Mouse (Mus musculus) MEL (cell line): ENCODE data around the gene Pdlim1. TPM values are rescaled to one million over a fixed set of nuclear protein-coding genes. Genes with fewer than 3 reads are reported as not detected.

ENCODE experiments used
- DNase-seq: peaks from one replicate; pipeline ENCODE4 v3.0.0; 2011; ENCODE audit warnings: low read depth, low spot score
- H3K27ac ChIP-seq: 2 replicates; pipeline ENCODE4 v1.5.1; 2012; ENCODE audit warnings: low read depth, mild to moderate bottlenecking, control low read depth, low read length, moderate library complexity; ENCODE audit not compliant: control insufficient read depth
- H3K27me3 ChIP-seq, 2 experiments: fragments of 150-350 bp in 1 of 2; sonication (generic) in 1 of 2; 2 replicates each; pipeline ENCODE4 v1.6.1; 2012; ENCODE audit warnings: low read length in 2 of 2, mild to moderate bottlenecking in 2 of 2, improper control_type of control experiment in 1 of 2, moderate library complexity in 1 of 2; ENCODE audit not compliant: insufficient read depth in 2 of 2, control insufficient read depth in 1 of 2
- H3K36me3 ChIP-seq, 2 experiments: 2 replicates each; pipeline ENCODE4 v1.6.1; 2012 to 2014; ENCODE audit warnings: low read length in 2 of 2, improper control_type of control experiment in 1 of 2, inconsistent platforms in 1 of 2, mild to moderate bottlenecking in 1 of 2; ENCODE audit not compliant: insufficient read depth in 2 of 2, control insufficient read depth in 1 of 2
- H3K4me1 ChIP-seq, 2 experiments: fragments of 150-350 bp in 1 of 2; sonication (generic) in 1 of 2; 2 replicates each; pipeline ENCODE4 v1.6.1; 2012; ENCODE audit warnings: low read length in 2 of 2, improper control_type of control experiment in 1 of 2, mild to moderate bottlenecking in 1 of 2; ENCODE audit not compliant: insufficient read depth in 2 of 2, control insufficient read depth in 1 of 2
- H3K4me3 ChIP-seq, 2 experiments: fragments of 150-350 bp in 1 of 2; sonication (generic) in 1 of 2; 2 replicates each; pipeline ENCODE4 v1.5.1; 2012; ENCODE audit warnings: low read depth in 2 of 2, low read length in 2 of 2, mild to moderate bottlenecking in 2 of 2, moderate library complexity in 2 of 2, control low read depth in 1 of 2, improper control_type of control experiment in 1 of 2; ENCODE audit not compliant: control insufficient read depth in 1 of 2, insufficient read depth in 1 of 2
- H3K79me2 ChIP-seq: 2 replicates; pipeline ENCODE4 v1.6.1; 2012; ENCODE audit warnings: mild to moderate bottlenecking, low read length, moderate library complexity; ENCODE audit not compliant: control insufficient read depth, poor library complexity, insufficient read depth
- H3K9ac ChIP-seq: 2 replicates; pipeline ENCODE4 v1.6.1; 2012; ENCODE audit warnings: low read depth, mild to moderate bottlenecking, control low read depth, low read length, moderate library complexity; ENCODE audit not compliant: control insufficient read depth, poor library complexity, severe bottlenecking
- H3K9me3 ChIP-seq: fragments of 150-350 bp; sonication (generic); replicated peaks from 2 replicates; pipeline ENCODE4 v1.6.1; 2012; ENCODE audit warnings: mild to moderate bottlenecking, low read length, improper control_type of control experiment, moderate library complexity; ENCODE audit not compliant: insufficient read depth
- BHLHE40 ChIP-seq: IDR thresholded peaks from 2 replicates; pipeline ENCODE4 v1.6.1; 2012; ENCODE audit warnings: low read depth, mild to moderate bottlenecking, inconsistent platforms, low read length, improper control_type of control experiment, borderline replicate concordance
- CHD1 ChIP-seq: IDR thresholded peaks from 2 replicates; pipeline ENCODE4 v1.6.1; 2012; ENCODE audit warnings: low read depth, mild to moderate bottlenecking, inconsistent platforms, low read length, improper control_type of control experiment
- CHD2 ChIP-seq: IDR thresholded peaks from 2 replicates; pipeline ENCODE4 v1.6.1; 2011; ENCODE audit warnings: low read length, improper control_type of control experiment
- CTCF ChIP-seq, 3 experiments: IDR thresholded peaks in 2 of 3; conservative IDR thresholded peaks in 1 of 3; 2 replicates each; pipeline ENCODE4 v1.5.1; 2011 to 2012; ENCODE audit warnings: low read length in 3 of 3, low read depth in 2 of 3, mild to moderate bottlenecking in 2 of 3, improper control_type of control experiment in 1 of 3, inconsistent platforms in 1 of 3, mixed read lengths in 1 of 3, moderate library complexity in 1 of 3; ENCODE audit not compliant: control insufficient read depth in 1 of 3, insufficient read depth in 1 of 3, poor library complexity in 1 of 3, severe bottlenecking in 1 of 3
- E2F4 ChIP-seq: IDR thresholded peaks from 2 replicates; pipeline ENCODE4 v1.6.1; 2011; ENCODE audit warnings: low read depth, low read length, improper control_type of control experiment, borderline replicate concordance
- ELF1 ChIP-seq: IDR thresholded peaks from 2 replicates; pipeline ENCODE4 v1.6.1; 2014; ENCODE audit warnings: low read depth, mild to moderate bottlenecking, inconsistent platforms, low read length, improper control_type of control experiment, moderate library complexity
- ETS1 ChIP-seq: IDR thresholded peaks from 2 replicates; pipeline ENCODE4 v1.6.1; 2012; ENCODE audit warnings: low read depth, mild to moderate bottlenecking, inconsistent platforms, low read length, improper control_type of control experiment, moderate library complexity
- JUND ChIP-seq: IDR thresholded peaks from 2 replicates; pipeline ENCODE4 v1.6.1; 2011; ENCODE audit warnings: low read depth, mild to moderate bottlenecking, improper control_type of control experiment, low read length
- KAT2A ChIP-seq: conservative IDR thresholded peaks from 2 replicates; pipeline ENCODE4 v1.6.1; 2012; ENCODE audit warnings: low read depth, low read length, improper control_type of control experiment, inconsistent platforms
- MAZ ChIP-seq: IDR thresholded peaks from 2 replicates; pipeline ENCODE4 v1.6.1; 2012; ENCODE audit warnings: low read depth, mild to moderate bottlenecking, inconsistent platforms, low read length, improper control_type of control experiment
- MEF2A ChIP-seq: IDR thresholded peaks from 2 replicates; pipeline ENCODE4 v1.6.1; 2014; ENCODE audit warnings: low read depth, mild to moderate bottlenecking, inconsistent platforms, low read length, improper control_type of control experiment; ENCODE audit not compliant: poor library complexity, insufficient replicate concordance, severe bottlenecking; ENCODE audit errors: extremely low read depth
- MYC ChIP-seq: IDR thresholded peaks from 2 replicates; pipeline ENCODE4 v1.6.1; 2011; ENCODE audit warnings: low read depth, mild to moderate bottlenecking, low read length, improper control_type of control experiment, moderate library complexity
- POLR2AphosphoS5 ChIP-seq: IDR thresholded peaks from 2 replicates; pipeline ENCODE4 v1.6.1; 2012; ENCODE audit warnings: low read depth, borderline replicate concordance, mild to moderate bottlenecking, inconsistent platforms, low read length, moderate library complexity, mixed read lengths
- RCOR1 ChIP-seq: IDR thresholded peaks from 2 replicates; pipeline ENCODE4 v1.6.1; 2012; ENCODE audit warnings: low read depth, mild to moderate bottlenecking, inconsistent platforms, low read length, improper control_type of control experiment
- SMC3 ChIP-seq: IDR thresholded peaks from 2 replicates; pipeline ENCODE4 v1.6.1; 2011; ENCODE audit warnings: low read depth, low read length, improper control_type of control experiment
- TBP ChIP-seq: IDR thresholded peaks from 2 replicates; pipeline ENCODE4 v1.8.0; 2011; ENCODE audit warnings: low read depth, low read length, improper control_type of control experiment
- TCF12 ChIP-seq: IDR thresholded peaks from 2 replicates; pipeline ENCODE4 v1.6.1; 2014; ENCODE audit warnings: low read depth, mild to moderate bottlenecking, inconsistent platforms, low read length, improper control_type of control experiment, moderate library complexity
- UBTF ChIP-seq: IDR thresholded peaks from 2 replicates; pipeline ENCODE4 v1.6.1; 2012; ENCODE audit warnings: low read depth, mild to moderate bottlenecking, inconsistent platforms, low read length, improper control_type of control experiment, moderate library complexity, borderline replicate concordance; ENCODE audit not compliant: insufficient read depth
- USF1 ChIP-seq: IDR thresholded peaks from 2 replicates; pipeline ENCODE4 v1.6.1; 2014; ENCODE audit warnings: low read depth, mild to moderate bottlenecking, inconsistent platforms, low read length, improper control_type of control experiment, moderate library complexity
- USF2 ChIP-seq, 2 experiments: IDR thresholded peaks; 2 replicates each; pipeline ENCODE4 v1.6.1; 2011 to 2012; ENCODE audit warnings: improper control_type of control experiment in 2 of 2, low read length in 2 of 2, borderline replicate concordance in 1 of 2, inconsistent platforms in 1 of 2, low read depth in 1 of 2, mild to moderate bottlenecking in 1 of 2; ENCODE audit not compliant: insufficient read depth in 1 of 2
- ZKSCAN1 ChIP-seq: IDR thresholded peaks from 2 replicates; pipeline ENCODE4 v1.6.1; 2012; ENCODE audit warnings: low read depth, mild to moderate bottlenecking, inconsistent platforms, low read length, improper control_type of control experiment, moderate library complexity
- ZMIZ1 ChIP-seq: IDR thresholded peaks from 2 replicates; pipeline ENCODE4 v1.6.1; 2012; ENCODE audit warnings: low read depth, mild to moderate bottlenecking, inconsistent platforms, low read length, improper control_type of control experiment, moderate library complexity
- polyA plus RNA-seq, 2 experiments: library from polyadenylated mRNA; stranded (reverse) in 1 of 2; unstranded in 1 of 2; fragments of >175 nt in 1 of 2; fragments of >200 nt in 1 of 2; gene quantifications; 2 replicates each; pipeline versions ENCODE4 v1.2.1 to v1.2.4; 2012; ENCODE audit warnings: low replicate concordance in 2 of 2, low read depth in 1 of 2; ENCODE audit not compliant: insufficient read length in 2 of 2, insufficient read depth in 1 of 2, missing spikeins in 1 of 2
- total RNA-seq: library from RNA; depleted of rRNA; stranded (reverse); fragments of 300-350 nt; gene quantifications from 2 replicates; pipeline ENCODE4 v1.2.3, GENCODE M21; 2012

Gene Pdlim1
- total and polyA plus RNA-seq, 3 experiments, result not detected

DNA sequence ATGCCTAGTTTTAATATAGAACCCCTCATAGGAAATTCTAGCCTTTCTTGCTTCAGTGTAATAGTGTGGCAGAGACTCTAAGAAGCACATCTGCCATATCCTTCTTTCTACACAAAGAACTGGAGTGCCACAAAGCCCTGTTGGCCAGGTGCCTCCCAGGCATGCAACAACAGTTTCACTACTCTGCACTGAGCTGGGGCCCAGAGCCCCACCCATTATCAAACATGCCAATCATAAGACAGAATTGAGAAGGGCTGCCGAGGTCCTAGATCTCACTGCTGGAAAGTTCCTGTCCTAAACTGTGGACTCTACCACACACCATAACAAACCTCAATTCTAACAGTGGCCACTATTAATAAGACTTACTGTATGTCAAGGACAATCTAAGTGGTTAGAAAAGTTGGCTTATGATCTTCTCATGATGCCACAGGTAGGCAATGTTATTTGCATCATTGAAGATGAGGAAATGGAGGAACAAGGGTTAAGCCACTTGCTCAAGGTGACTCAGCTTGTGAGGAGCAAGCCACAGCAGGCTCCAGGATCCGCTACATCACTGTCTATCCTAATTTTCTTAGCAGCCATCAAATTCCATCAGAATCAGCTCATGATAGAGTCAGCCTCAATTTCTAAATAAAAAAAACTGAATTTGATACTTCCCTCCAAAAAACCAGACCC is 15.1 kb downstream of the Pdlim1 start:
- Histone ChIP-seq H3K27ac (no peak overlapping the region), H3K36me3 (no peaks in the 10 kb centered on the region), H3K4me1 (no peaks in the 10 kb centered on the region), H3K9me3 (no peaks in the 10 kb centered on the region), H3K27me3 (no peaks in the 10 kb centered on the region), H3K9ac (no peak overlapping the region), H3K79me2 (no peaks in the 10 kb centered on the region), H3K4me3 (no peak overlapping the region)
- no peak for DNase-seq
- TF ChIP-seq BHLHE40, result no peak
- no peak for TF ChIP-seq USF1
- no peak for TF ChIP-seq SMC3
- no peak for TF ChIP-seq TCF12
- TF ChIP-seq MAZ, result no peak
- no peak for TF ChIP-seq MYC
- TF ChIP-seq ZMIZ1, result no peak
- TF ChIP-seq TBP, result no peak

DNA sequence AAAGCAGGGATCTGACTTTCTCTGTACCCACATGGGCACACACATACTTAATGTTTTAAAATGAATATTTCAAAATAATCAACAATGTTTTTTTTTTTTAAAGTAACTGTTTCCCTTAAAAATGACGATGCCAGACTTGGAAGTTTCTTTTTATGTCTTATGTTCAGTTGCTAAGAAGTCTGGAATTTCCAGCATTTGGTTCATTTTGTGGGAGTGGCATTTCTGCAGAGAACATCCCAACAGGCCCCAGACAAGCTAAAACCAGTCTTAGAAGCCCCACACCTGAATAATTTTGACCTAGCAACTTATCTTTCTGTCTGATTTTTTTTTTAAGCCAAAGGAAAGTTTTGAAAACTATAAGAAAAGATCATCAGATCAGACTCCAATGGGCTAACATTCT is 16.1 kb downstream of the Pdlim1 start:
- no peak overlapping the region for H3K27ac ChIP-seq
- no peak for TF ChIP-seq CHD2
- TF ChIP-seq BHLHE40, result no peak
- no peak for TF ChIP-seq UBTF
- TF ChIP-seq ELF1, result no peak
- TF ChIP-seq ZKSCAN1, result no peak
- TF ChIP-seq MEF2A, result no peak
- TF ChIP-seq USF2 (IDR thresholded peaks at IDR 0.05; ENCODE audit: borderline replicate concordance in 1 of 2, insufficient read depth in 1 of 2, low read depth in 1 of 2, low read length in 2 of 2), result no peak
- TF ChIP-seq KAT2A, result no peak
- no peak for TF ChIP-seq E2F4
- TF ChIP-seq JUND, result no peak
- TF ChIP-seq SMC3, result no peak
- no peak for TF ChIP-seq RCOR1
- no peak for TF ChIP-seq MYC
- no peak for TF ChIP-seq POLR2AphosphoS5
- no peak for TF ChIP-seq CTCF (IDR thresholded peaks at IDR 0.05 in 2 of 3, conservative IDR thresholded peaks at IDR 0.05 in 1 of 3; ENCODE audit: control insufficient read depth in 1 of 3, insufficient read depth in 1 of 3, low read depth in 2 of 3, low read length in 3 of 3, poor library complexity in 1 of 3, severe bottlenecking in 1 of 3)
- no peak for TF ChIP-seq CHD1
- no peak for TF ChIP-seq ETS1
- no peaks in the 10 kb centered on the region for H3K79me2 ChIP-seq
- H3K9me3 ChIP-seq, result no peaks in the 10 kb centered on the region
- DNase-seq, result no peak
- H3K36me3 ChIP-seq, result no peaks in the 10 kb centered on the region
- no peaks in the 10 kb centered on the region for H3K4me1 ChIP-seq
- H3K27me3 ChIP-seq, result no peaks in the 10 kb centered on the region
- H3K9ac ChIP-seq, result no peak overlapping the region
- no peak overlapping the region for H3K4me3 ChIP-seq
